ENCODE assay signal across 22 mouse cellular contexts in genomic region chr5:120696865-120697264, GRCm38 (mm10). TPM values are rescaled to one million over a fixed set of nuclear protein-coding genes. Genes with fewer than 3 reads are reported as not detected.
DNase-seq lines count a peak whose midpoint lies in the region; ATAC-seq and TF ChIP-seq lines count a peak whose summit lies in the region.
"Had no signal": no experiment of that assay in that cellular context is flagged by ENCODE, and none has a peak within 500 bp of the region (broad histone marks: within the 10 kb centered on the region; RNA-seq: fewer than 3 reads in every experiment).

No protein-coding gene starts in this region.

- H3K9me3 ChIP-seq in hindbrain, embryonic 13.5 days, result no peaks in the 10 kb centered on the region
- H3K9me3 ChIP-seq in hindbrain, embryonic 14.5 days (ENCODE audit: control insufficient read depth, low read length), result no peaks in the 10 kb centered on the region
- no peaks in the 10 kb centered on the region for H3K9me3 ChIP-seq in midbrain, postnatal 0 days (ENCODE audit: low read length)
- H3K9me3 ChIP-seq: heart, embryonic 10.5 days; hindbrain, embryonic 15.5 days; lung, embryonic 15.5 days had no signal

- peaks cover 70% of the 10 kb centered on the region for H3K4me1 ChIP-seq in hindbrain, embryonic 13.5 days (replicated peaks)
- peaks cover 21% of the 10 kb centered on the region; the same call in 1 of the 2 replicates for H3K4me1 ChIP-seq in hindbrain, embryonic 14.5 days (replicated peaks; ENCODE audit: control insufficient read depth, insufficient read depth, low read length)
- peaks cover 5% of the 10 kb centered on the region; the same call in 1 of the 2 replicates for H3K4me1 ChIP-seq in midbrain, postnatal 0 days (ENCODE audit: insufficient read depth, low read length)
- H3K4me1 ChIP-seq: lung, embryonic 15.5 days had no signal

- peaks cover 31% of the 10 kb centered on the region for H3K36me3 ChIP-seq in hindbrain, embryonic 13.5 days
- H3K36me3 ChIP-seq in hindbrain, embryonic 14.5 days (replicated peaks; ENCODE audit: control insufficient read depth, insufficient read depth), result peaks cover 33% of the 10 kb centered on the region
- H3K36me3 ChIP-seq in midbrain, postnatal 0 days (ENCODE audit: insufficient read depth, low read length), result peaks cover 15% of the 10 kb centered on the region
- H3K36me3 ChIP-seq: heart, embryonic 10.5 days; lung, embryonic 15.5 days had no signal

- ATAC-seq in hindbrain, embryonic 13.5 days (ENCODE audit: low FRiP score), result 0 out of 2 replicates have a peak, but pooled peaks have one; percentile 1
- ATAC-seq in hindbrain, embryonic 14.5 days (ENCODE audit: low FRiP score), result no peak
- ATAC-seq in CD4-positive, CD25-positive, alpha-beta regulatory T cell, adult 4 months, result peak; percentile 88
- ATAC-seq in midbrain, postnatal 0 days (ENCODE audit: low FRiP score), result no peak
- ATAC-seq: forebrain, embryonic 16.5 days had no signal

- no peak for TF ChIP-seq CTCF in midbrain, postnatal 0 days (IDR thresholded peaks at IDR 0.05)

- peaks cover 74% of the 10 kb centered on the region for H3K27me3 ChIP-seq in hindbrain, embryonic 13.5 days
- peaks cover 36% of the 10 kb centered on the region for H3K27me3 ChIP-seq in hindbrain, embryonic 14.5 days (ENCODE audit: control insufficient read depth, insufficient read depth, low read length)
- H3K27me3 ChIP-seq in midbrain, postnatal 0 days (ENCODE audit: insufficient read depth, low read length), result no peaks in the 10 kb centered on the region

- no peak overlapping the region for H3K4me3 ChIP-seq in hindbrain, embryonic 13.5 days
- no peak overlapping the region for H3K4me3 ChIP-seq in hindbrain, embryonic 14.5 days (replicated peaks; ENCODE audit: low read length)
- H3K4me3 ChIP-seq in midbrain, postnatal 0 days (ENCODE audit: low read depth, low read length), result no peak overlapping the region
- H3K4me3 ChIP-seq: heart, embryonic 10.5 days; hindbrain, embryonic 15.5 days; lung, embryonic 15.5 days had no signal

- H3K4me2 ChIP-seq in hindbrain, embryonic 13.5 days, result no peak overlapping the region
- H3K4me2 ChIP-seq in hindbrain, embryonic 14.5 days (replicated peaks), result no peak overlapping the region
- H3K4me2 ChIP-seq in midbrain, postnatal 0 days (ENCODE audit: low read depth, low read length, poor library complexity, severe bottlenecking), result no peak overlapping the region
- H3K4me2 ChIP-seq: hindbrain, embryonic 15.5 days; lung, embryonic 15.5 days had no signal

- no peak for DNase-seq in hindbrain, embryonic 14.5 days (ENCODE audit: low spot score)
- peak; percentile 93 for DNase-seq in R1 (ENCODE audit: low read depth, low spot score)
- peak; percentile 82 for DNase-seq in naive thymus-derived CD4-positive, alpha-beta T cell, adult 2 months (ENCODE audit: low read depth)
- no peak for DNase-seq in adrenal gland, adult 8-10 months
- no peak for DNase-seq in heart, postnatal 4 days
- DNase-seq in midbrain, postnatal 0 days (ENCODE audit: low spot score), result no peak
- DNase-seq: adrenal gland, postnatal 14 days; embryo, embryonic 11 days; kidney, adult 11 months; lung, postnatal 4 days; thymus, postnatal 14 days had no signal

- H3K9ac ChIP-seq in hindbrain, embryonic 13.5 days, result 0 out of 2 replicates have a peak overlapping the region, but pooled peaks have one; percentile 19
- no peak overlapping the region for H3K9ac ChIP-seq in hindbrain, embryonic 14.5 days
- H3K9ac ChIP-seq in midbrain, postnatal 0 days (replicated peaks; ENCODE audit: low read length, poor library complexity, severe bottlenecking), result no peak overlapping the region
- H3K9ac ChIP-seq: hindbrain, embryonic 15.5 days; liver, embryonic 14.5 days; lung, embryonic 15.5 days had no signal

- 60% methylated on average over 4 of the region's 4 CpGs for WGBS in hindbrain, embryonic 13.5 days
- 58% methylated on average over 4 of the region's 4 CpGs for WGBS in hindbrain, embryonic 14.5 days
- 66% methylated on average over 4 of the region's 4 CpGs for WGBS in midbrain, postnatal 0 days

- no peak overlapping the region for H3K27ac ChIP-seq in hindbrain, embryonic 13.5 days
- H3K27ac ChIP-seq in hindbrain, embryonic 14.5 days, result no peak overlapping the region
- H3K27ac ChIP-seq in midbrain, postnatal 0 days (ENCODE audit: low read depth, low read length), result no peak overlapping the region
- H3K27ac ChIP-seq: heart, embryonic 10.5 days; hindbrain, embryonic 15.5 days; kidney, postnatal 0 days; liver, embryonic 14.5 days; lung, embryonic 15.5 days had no signal

RNA-seq across cellular contexts. Expression of gene Dtx1, which starts 14.9 kb away (rescaled TPM):
- polyA plus RNA-seq in hindbrain, embryonic 13.5 days (2015; fragmentation: Nextera tagmentation; extraction: Ambion mirVana), result 34.5 and 34.8 TPM in 2 replicates
- 53.9 and 64.1 TPM in 2 replicates for polyA plus RNA-seq in hindbrain, embryonic 14.5 days (2014; fragmentation: Nextera tagmentation; extraction: Ambion mirVana)
- 10 to 100 TPM; 33.4 to 47.7 TPM for polyA plus RNA-seq in CD4-positive, CD25-positive, alpha-beta regulatory T cell, adult 4 months (2017; shearing (Covaris generic))
- total RNA-seq in adrenal gland, adult 8-10 months (2022), result 10 to 100 TPM; 16.6 to 17.8 (median 17.3) TPM
- total RNA-seq in heart, postnatal 4 days (2021), result 1 to 10 TPM in 1 of 2 experiments, under 1 TPM in 1; 0.97 to 1.5 TPM
- 240 and 242 TPM in 2 replicates for total RNA-seq in midbrain, postnatal 0 days (2014; rRNA removed)
- polyA plus RNA-seq in midbrain, postnatal 0 days (2015; fragmentation: Nextera tagmentation; extraction: Ambion mirVana), result 63.0 and 67.9 TPM in 2 replicates

RNA-seq across cellular contexts. Expression of gene Rasal1, which starts 48.3 kb away (rescaled TPM):
- polyA plus RNA-seq in hindbrain, embryonic 13.5 days (2015; fragmentation: Nextera tagmentation; extraction: Ambion mirVana), result 0.14 TPM in 2 replicates
- 0.31 and 0.74 TPM in 2 replicates for polyA plus RNA-seq in hindbrain, embryonic 14.5 days (2014; fragmentation: Nextera tagmentation; extraction: Ambion mirVana)
- 10 to 100 TPM in 1 of 2 experiments, 1 to 10 TPM in 1; 7.2 to 15.4 TPM for polyA plus RNA-seq in CD4-positive, CD25-positive, alpha-beta regulatory T cell, adult 4 months (2017; shearing (Covaris generic))
- 10 to 100 TPM in 3 of 4 experiments, 1 to 10 TPM in 1; 7.0 to 15.2 (median 12.2) TPM for total RNA-seq in adrenal gland, adult 8-10 months (2022)
- under 1 TPM; 0.29 to 0.45 TPM for total RNA-seq in heart, postnatal 4 days (2021)
- 18.1 and 24.7 TPM in 2 replicates for total RNA-seq in midbrain, postnatal 0 days (2014; rRNA removed)
- polyA plus RNA-seq in midbrain, postnatal 0 days (2015; fragmentation: Nextera tagmentation; extraction: Ambion mirVana), result 8.2 and 9.9 TPM in 2 replicates
- total RNA-seq: gastrocnemius, postnatal 4 days had no signal
- polyA plus RNA-seq: heart, postnatal 0 days; neural tube, embryonic 11.5 days had no signal

RNA-seq across cellular contexts. Expression of gene Oas2, which starts 52.8 kb away (rescaled TPM):
- polyA plus RNA-seq in hindbrain, embryonic 13.5 days (2015; fragmentation: Nextera tagmentation; extraction: Ambion mirVana), result 0.14 and 0.25 TPM in 2 replicates
- 0.16 and 0.32 TPM in 2 replicates for polyA plus RNA-seq in hindbrain, embryonic 14.5 days (2014; fragmentation: Nextera tagmentation; extraction: Ambion mirVana)
- 1 to 10 TPM; 1.6 to 3.6 TPM for polyA plus RNA-seq in CD4-positive, CD25-positive, alpha-beta regulatory T cell, adult 4 months (2017; shearing (Covaris generic))
- total RNA-seq in adrenal gland, adult 8-10 months (2022), result under 1 TPM; 0.63 to 0.89 (median 0.66) TPM
- under 1 TPM in 1 of 2 experiments, not detected in 1; 0.24 TPM for total RNA-seq in heart, postnatal 4 days (2021)
- 0.27 and 1.4 TPM in 2 replicates for total RNA-seq in midbrain, postnatal 0 days (2014; rRNA removed)
- 0.31 and 0.37 TPM in 2 replicates for polyA plus RNA-seq in midbrain, postnatal 0 days (2015; fragmentation: Nextera tagmentation; extraction: Ambion mirVana)
- polyA plus RNA-seq: heart, embryonic 10.5 days; neural tube, embryonic 11.5 days had no signal

Comparison
In these comparisons a context has a peak if more than half of its experiments do, and no peak if none do; other contexts are left out.
1. ATAC-seq: peak in hindbrain, embryonic 13.5 days (single experiment) and CD4-positive, CD25-positive, alpha-beta regulatory T cell, adult 4 months (single experiment); none in hindbrain, embryonic 14.5 days (single experiment) and midbrain, postnatal 0 days (single experiment).
2. DNase-seq: peak in R1 (single experiment) and naive thymus-derived CD4-positive, alpha-beta T cell, adult 2 months (single experiment); none in hindbrain, embryonic 14.5 days (single experiment), adrenal gland, adult 8-10 months (single experiment), heart, postnatal 4 days (single experiment) and midbrain, postnatal 0 days (single experiment).